Mouse (Mus musculus) thymus, adult 2 months (tissue): ENCODE data around the gene Ltc4s.

Experiments
- CTCF ChIP-seq: fragments of 200-500 bp; IDR thresholded peaks from 2 replicates; pipeline ENCODE4 v1.5.1; 2012; ENCODE audit warnings: mild to moderate bottlenecking, control low read depth, low read length, moderate library complexity, borderline replicate concordance; ENCODE audit not compliant: control insufficient read depth, poor library complexity, insufficient read depth; ENCODE audit errors: extremely low read depth
- POLR2A ChIP-seq: fragments of 200-500 bp; IDR thresholded peaks from 2 replicates; pipeline ENCODE4 v1.6.1; 2012; ENCODE audit warnings: mild to moderate bottlenecking, low read length, control low read depth, moderate library complexity; ENCODE audit not compliant: control insufficient read depth, poor library complexity, insufficient read depth; ENCODE audit errors: extremely low read depth

GRCm38 (mm10) chr11:50286428-50286827 lies 48.0 kb upstream of the Ltc4s start:
- TF ChIP-seq POLR2A (no peak), CTCF (no peak)
